Mouse (Mus musculus): ENCODE data around the gene Lman2l. TPM values are rescaled to one million over a fixed set of nuclear protein-coding genes. Genes with fewer than 3 reads are reported as not detected.

Lman2l gene
- polyA plus RNA-seq, 1 experiment from 2014 or later: 42.1 TPM

- Histone ChIP-seq H3K36me3 (no peaks in the 10 kb centered on the region), H3K9me3 (no peaks in the 10 kb centered on the region), H3K27ac (peak overlapping the region; percentile 63; the same call in 1 of the 2 replicates), H3K4me2 (peak overlapping the region; percentile 90), H3K4me1 (peaks cover 51% of the 10 kb centered on the region), H3K9ac (no peak overlapping the region), H3K27me3 (replicated peaks) (no peaks in the 10 kb centered on the region), H3K4me3 (replicated peaks) (peak overlapping the region; percentile 69)
- WGBS: 35% methylated on average over 8 of the region's 8 CpGs
- ATAC-seq (ENCODE audit: insufficient read depth, low FRiP score, low read depth): no peak
These were observed 30.5 kb upstream of the Lman2l start for GRCm38 (mm10) chr1:36475480-36476110.

- Histone ChIP-seq H3K4me3 (replicated peaks) (peak overlapping the region; percentile 69), H3K9me3 (no peaks in the 10 kb centered on the region), H3K4me1 (peaks cover 55% of the 10 kb centered on the region), H3K36me3 (no peaks in the 10 kb centered on the region), H3K9ac (no peak overlapping the region), H3K27ac (peak overlapping the region; percentile 63), H3K27me3 (replicated peaks) (no peaks in the 10 kb centered on the region), H3K4me2 (peak overlapping the region; percentile 90)
- no peak for ATAC-seq (ENCODE audit: insufficient read depth, low FRiP score, low read depth)
- 57% methylated on average over 3 of the region's 3 CpGs for WGBS
These were observed 29.6 kb upstream of the Lman2l start for GRCm38 (mm10) chr1:36474646-36475045.

GRCm38 (mm10) chr1:36473211-36473780, 28.2 kb upstream of the Lman2l start:
- Histone ChIP-seq H3K9ac (0 out of 2 replicates have a peak overlapping the region, but pooled peaks have one; percentile 4), H3K4me2 (peak overlapping the region; percentile 90), H3K9me3 (no peaks in the 10 kb centered on the region), H3K36me3 (no peaks in the 10 kb centered on the region), H3K4me1 (peaks cover 52% of the 10 kb centered on the region), H3K27me3 (replicated peaks) (no peaks in the 10 kb centered on the region), H3K27ac (no peak overlapping the region), H3K4me3 (replicated peaks) (peak overlapping the region; percentile 69)
- ATAC-seq (ENCODE audit: insufficient read depth, low FRiP score, low read depth): no peak
- WGBS: 59% methylated on average over 10 of the region's 10 CpGs

GRCm38 (mm10) chr1:36472106-36472440, 27.0 kb upstream of the Lman2l start:
- ATAC-seq (ENCODE audit: insufficient read depth, low FRiP score, low read depth): no peak; the same call in 1 of the 2 replicates
- no peak overlapping the region for H3K27ac ChIP-seq
- 18% methylated on average over 18 of the region's 18 CpGs for WGBS
- H3K9ac ChIP-seq: peak overlapping the region; percentile 47
- no peaks in the 10 kb centered on the region for H3K36me3 ChIP-seq
- peak overlapping the region; percentile 90 for H3K4me2 ChIP-seq
- H3K27me3 ChIP-seq (replicated peaks): no peaks in the 10 kb centered on the region
- H3K4me3 ChIP-seq (replicated peaks): peak overlapping the region; percentile 69
- H3K9me3 ChIP-seq: no peaks in the 10 kb centered on the region
- H3K4me1 ChIP-seq: peaks cover 51% of the 10 kb centered on the region

- Histone ChIP-seq H3K27me3 (replicated peaks) (no peaks in the 10 kb centered on the region), H3K9ac (peak within 1 kb of the TSS; percentile 56), H3K27ac (peak within 1 kb of the TSS; percentile 88), H3K4me1 (peaks cover 47% of the 10 kb centered on the region), H3K4me3 (replicated peaks) (peak within 1 kb of the TSS; percentile 69), H3K36me3 (no peaks in the 10 kb centered on the region), H3K9me3 (no peaks in the 10 kb centered on the region), H3K4me2 (peak within 1 kb of the TSS; percentile 90)
- WGBS: under 1% methylated on average over 61 of the region's 98 CpGs
- peak; percentile 92 for ATAC-seq (ENCODE audit: insufficient read depth, low FRiP score, low read depth)
These were observed 26.4 kb upstream of the Lman2l start, which contains the start of gene Cnnm4 for GRCm38 (mm10) chr1:36471181-36472105. TSS of gene Cnnm4 (plus strand) at chr1:36471620.

GRCm38 (mm10) chr1:36469811-36470444, 24.9 kb upstream of the Lman2l start:
- Histone ChIP-seq H3K27me3 (replicated peaks) (no peaks in the 10 kb centered on the region), H3K9ac (no peak overlapping the region), H3K9me3 (no peaks in the 10 kb centered on the region), H3K36me3 (no peaks in the 10 kb centered on the region), H3K4me2 (no peak overlapping the region), H3K27ac (no peak overlapping the region), H3K4me1 (peaks cover 32% of the 10 kb centered on the region), H3K4me3 (replicated peaks) (no peak overlapping the region)
- ATAC-seq (ENCODE audit: insufficient read depth, low FRiP score, low read depth): no peak
- WGBS: 47% methylated on average over 2 of the region's 2 CpGs

GRCm38 (mm10) chr1:36467446-36467845, 22.4 kb upstream of the Lman2l start:
- Histone ChIP-seq H3K4me1 (peaks cover 11% of the 10 kb centered on the region; the same call in 1 of the 2 replicates), H3K4me2 (no peak overlapping the region)
- ATAC-seq (ENCODE audit: insufficient read depth, low FRiP score, low read depth): no peak

GRCm38 (mm10) chr1:36465641-36466160, 20.6 kb upstream of the Lman2l start:
- H3K4me3 ChIP-seq (replicated peaks): no peak overlapping the region
- H3K9me3 ChIP-seq: no peaks in the 10 kb centered on the region
- no peak overlapping the region for H3K27ac ChIP-seq
- no peak for ATAC-seq (ENCODE audit: insufficient read depth, low FRiP score, low read depth)
- 20% methylated on average over 4 of the region's 4 CpGs for WGBS
- no peak overlapping the region for H3K4me2 ChIP-seq
- no peak overlapping the region for H3K9ac ChIP-seq
- H3K4me1 ChIP-seq: peaks cover 7% of the 10 kb centered on the region; the same call in 1 of the 2 replicates
- H3K27me3 ChIP-seq (replicated peaks): no peaks in the 10 kb centered on the region
- H3K36me3 ChIP-seq: no peaks in the 10 kb centered on the region

More at GRCm38 (mm10) chr1:36467446-36467845, 22.4 kb upstream of the Lman2l start:
- Histone ChIP-seq H3K27me3 (replicated peaks) (no peaks in the 10 kb centered on the region), H3K36me3 (no peaks in the 10 kb centered on the region), H3K4me3 (replicated peaks) (no peak overlapping the region), H3K9me3 (no peaks in the 10 kb centered on the region), H3K27ac (no peak overlapping the region), H3K9ac (no peak overlapping the region)
- WGBS: 50% methylated on average over 5 of the region's 5 CpGs

GRCm38 (mm10) chr1:36461829-36462228, 16.8 kb upstream of the Lman2l start:
- Histone ChIP-seq H3K9me3 (no peaks in the 10 kb centered on the region), H3K9ac (no peak overlapping the region), H3K27ac (no peak overlapping the region), H3K4me3 (replicated peaks) (no peak overlapping the region), H3K4me1 (0 out of 2 replicates have a peak, but pooled peaks cover 4% of the 10 kb centered on the region), H3K36me3 (no peaks in the 10 kb centered on the region), H3K4me2 (no peak overlapping the region), H3K27me3 (replicated peaks) (no peaks in the 10 kb centered on the region)
- 42% methylated on average over 2 of the region's 2 CpGs for WGBS
- no peak for ATAC-seq (ENCODE audit: insufficient read depth, low FRiP score, low read depth)

- no peak overlapping the region for H3K4me3 ChIP-seq (replicated peaks)
These were observed 13.1 kb upstream of the Lman2l start for GRCm38 (mm10) chr1:36458169-36458568.

GRCm38 (mm10) chr1:36457388-36458014, 12.4 kb upstream of the Lman2l start:
- Histone ChIP-seq H3K9ac (no peak overlapping the region), H3K9me3 (no peaks in the 10 kb centered on the region), H3K4me2 (no peak overlapping the region), H3K4me3 (replicated peaks) (no peak overlapping the region), H3K27ac (no peak overlapping the region; the same call in 1 of the 2 replicates), H3K4me1 (0 out of 2 replicates have a peak, but pooled peaks cover 4% of the 10 kb centered on the region), H3K27me3 (replicated peaks) (no peaks in the 10 kb centered on the region), H3K36me3 (no peaks in the 10 kb centered on the region)
- ATAC-seq (ENCODE audit: insufficient read depth, low FRiP score, low read depth): no peak
- WGBS: 15% methylated on average over 7 of the region's 7 CpGs

More at GRCm38 (mm10) chr1:36458169-36458568, 13.1 kb upstream of the Lman2l start:
- Histone ChIP-seq H3K36me3 (no peaks in the 10 kb centered on the region), H3K4me2 (no peak overlapping the region), H3K9me3 (no peaks in the 10 kb centered on the region), H3K9ac (no peak overlapping the region), H3K27me3 (replicated peaks) (no peaks in the 10 kb centered on the region), H3K4me1 (0 out of 2 replicates have a peak, but pooled peaks cover 4% of the 10 kb centered on the region), H3K27ac (no peak overlapping the region)
- ATAC-seq (ENCODE audit: insufficient read depth, low FRiP score, low read depth): no peak
- 67% methylated on average over 5 of the region's 5 CpGs for WGBS
